Mouse (Mus musculus) urinary bladder, adult 2 months (tissue): ENCODE data around the gene Pde5a. TPM values are rescaled to one million over a fixed set of nuclear protein-coding genes. Genes with fewer than 3 reads are reported as not detected.

Source experiments
- DNase-seq: peaks from one replicate; pipeline ENCODE4 v3.0.0; 2022; ENCODE audit warnings: low spot score
- polyA plus RNA-seq: library from polyadenylated mRNA; depleted of rRNA; stranded (reverse); fragments of >200 nt; gene quantifications from 2 replicates; pipeline ENCODE4 v1.2.3, GENCODE M21; 2012

Pde5a gene
- polyA plus RNA-seq, 1 experiment = 115 TPM

GRCm38 (mm10) chr3:122763768-122764167, 35.0 kb downstream of the Pde5a start:
- DNase-seq = no peak

- no peak for DNase-seq
These were observed 38.2 kb downstream of the Pde5a start for GRCm38 (mm10) chr3:122766930-122767329.

GRCm38 (mm10) chr3:122767841-122768240, 39.1 kb downstream of the Pde5a start:
- no peak for DNase-seq

GRCm38 (mm10) chr3:122781417-122781816, 52.7 kb downstream of the Pde5a start:
- no peak for DNase-seq

- no peak for DNase-seq
These were observed 55.5 kb downstream of the Pde5a start for GRCm38 (mm10) chr3:122784245-122784644.

GRCm38 (mm10) chr3:122788314-122788713, 59.6 kb downstream of the Pde5a start:
- DNase-seq = no peak

GRCm38 (mm10) chr3:122789544-122789943, 60.8 kb downstream of the Pde5a start:
- DNase-seq = no peak

GRCm38 (mm10) chr3:122800050-122800449, 71.3 kb downstream of the Pde5a start:
- no peak for DNase-seq

- DNase-seq = no peak
These were observed 72.0 kb downstream of the Pde5a start for GRCm38 (mm10) chr3:122800553-122801435.

GRCm38 (mm10) chr3:122801436-122802221, 72.9 kb downstream of the Pde5a start:
- no peak for DNase-seq

GRCm38 (mm10) chr3:122807313-122807712, 78.6 kb downstream of the Pde5a start:
- no peak for DNase-seq

- DNase-seq = no peak
These were observed 81.5 kb downstream of the Pde5a start for GRCm38 (mm10) chr3:122810090-122810863.

GRCm38 (mm10) chr3:122810986-122811385, 82.2 kb downstream of the Pde5a start:
- no peak for DNase-seq

- DNase-seq = no peak
These were observed 85.8 kb downstream of the Pde5a start for GRCm38 (mm10) chr3:122814531-122814930.

- DNase-seq = no peak
These were observed 89.5 kb downstream of the Pde5a start for GRCm38 (mm10) chr3:122818282-122818681.

- DNase-seq = no peak
These were observed 92.0 kb downstream of the Pde5a start for GRCm38 (mm10) chr3:122820700-122821099.

- no peak for DNase-seq
These were observed 99.7 kb downstream of the Pde5a start for GRCm38 (mm10) chr3:122828270-122829058.

GRCm38 (mm10) chr3:122834519-122834918, 105.8 kb downstream of the Pde5a start:
- DNase-seq = no peak

- no peak for DNase-seq
These were observed 106.5 kb downstream of the Pde5a start for GRCm38 (mm10) chr3:122835097-122835850.

- DNase-seq = no peak
These were observed 108.9 kb downstream of the Pde5a start for GRCm38 (mm10) chr3:122837639-122838038.
